ENCODE assay signal across 17 mouse cellular contexts in genomic region chr10:28103406-28103906, GRCm38 (mm10). TPM values are rescaled to one million over a fixed set of nuclear protein-coding genes. Genes with fewer than 3 reads are reported as not detected.
"Had no signal": no experiment of that assay in that cellular context is flagged by ENCODE, and none has a peak within 500 bp of the region (broad histone marks: within the 10 kb centered on the region; RNA-seq: fewer than 3 reads in every experiment).

No protein-coding gene starts in this region.

- H3K27me3 ChIP-seq: lung, embryonic 15.5 days; megakaryocyte, embryonic 14.5 days; midbrain, embryonic 12.5 days; midbrain, embryonic 15.5 days; neural tube, embryonic 12.5 days; stomach, embryonic 15.5 days had no signal

- H3K36me3 ChIP-seq: lung, embryonic 15.5 days; midbrain, embryonic 12.5 days; midbrain, embryonic 15.5 days; neural tube, embryonic 12.5 days; stomach, embryonic 15.5 days had no signal

- H3K4me1 ChIP-seq: megakaryocyte, embryonic 14.5 days; midbrain, embryonic 12.5 days; midbrain, embryonic 15.5 days; neural tube, embryonic 12.5 days had no signal

- H3K4me2 ChIP-seq: lung, embryonic 15.5 days; midbrain, embryonic 12.5 days; midbrain, embryonic 15.5 days; neural tube, embryonic 12.5 days; stomach, embryonic 15.5 days had no signal

- H3K27ac ChIP-seq: lung, embryonic 15.5 days; macrophage; midbrain, embryonic 12.5 days; midbrain, embryonic 15.5 days; neural tube, embryonic 12.5 days; stomach, embryonic 15.5 days; stomach, postnatal 0 days had no signal

- DNase-seq: liver, postnatal 0 days; lung, adult 2 months; lung, postnatal 14 days; lung, postnatal 36 days; right cerebral cortex, postnatal 14 days; thymus, adult 2 months; thymus, postnatal 25 days; thymus, postnatal 4 days had no signal

- ATAC-seq: liver, postnatal 0 days; lung, postnatal 0 days; midbrain, embryonic 15.5 days had no signal

- H3K9ac ChIP-seq: liver, postnatal 0 days; lung, embryonic 15.5 days; midbrain, embryonic 12.5 days; midbrain, embryonic 15.5 days; neural tube, embryonic 12.5 days; stomach, embryonic 15.5 days had no signal

- H3K4me3 ChIP-seq: lung, embryonic 15.5 days; megakaryocyte, embryonic 14.5 days; midbrain, embryonic 12.5 days; midbrain, embryonic 15.5 days; neural tube, embryonic 12.5 days; stomach, embryonic 15.5 days had no signal

- H3K9me3 ChIP-seq: lung, embryonic 15.5 days; midbrain, embryonic 12.5 days; midbrain, embryonic 15.5 days; neural tube, embryonic 12.5 days; stomach, embryonic 15.5 days had no signal

RNA-seq across cellular contexts. Expression of gene Ptprk, which starts 28.8 kb away (rescaled TPM):
- polyA plus RNA-seq: macrophage had no signal
